Mouse (Mus musculus): ENCODE measurements around the gene Mafb. TPM values are rescaled to one million over a fixed set of nuclear protein-coding genes. Genes with fewer than 3 reads are reported as not detected.

The Mafb gene
- polyA plus RNA-seq, 1 experiment, result 0.02 TPM

DNA sequence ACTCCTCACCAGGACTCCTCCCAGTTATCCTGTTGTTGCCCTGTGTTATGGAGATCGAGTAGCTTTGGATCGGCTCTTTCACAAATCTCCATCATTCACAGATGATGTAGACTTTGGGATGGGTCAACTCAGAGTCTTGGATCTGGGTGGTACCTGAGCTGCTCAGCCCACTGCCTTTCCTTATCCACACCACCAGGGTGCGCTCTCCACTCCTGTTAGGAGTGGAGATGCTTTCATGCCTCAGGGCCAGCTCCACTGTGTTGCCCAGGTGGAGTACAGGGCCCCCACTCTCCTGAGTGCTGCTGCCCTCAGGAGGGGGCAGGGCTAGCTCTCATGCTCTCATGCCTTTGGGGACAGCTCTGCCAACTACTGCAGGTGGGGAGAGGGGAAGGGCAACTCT lies 40.9 kb upstream of the Mafb start:
- H3K27me3 ChIP-seq (ENCODE audit: control insufficient read depth, insufficient read depth, insufficient read length), result no peaks in the 10 kb centered on the region
- H3K4me2 ChIP-seq (ENCODE audit: low read depth), result no peak overlapping the region
- H3ac ChIP-seq (ENCODE audit: control insufficient read depth, insufficient read length), result no peak overlapping the region
- H3K36me3 ChIP-seq (ENCODE audit: control insufficient read depth, insufficient read depth), result no peaks in the 10 kb centered on the region
- TF ChIP-seq MYOG (IDR thresholded peaks at IDR 0.05; ENCODE audit: control insufficient read depth in 1 of 3, insufficient read depth in 1 of 3, insufficient read length in 2 of 3, low read depth in 2 of 3) (no peak), CEBPB (IDR thresholded peaks at IDR 0.05; ENCODE audit: insufficient read depth, poor library complexity, severe bottlenecking) (no peak), E2F4 (IDR thresholded peaks at IDR 0.05; ENCODE audit: insufficient read depth) (no peak), POLR2A (IDR thresholded peaks at IDR 0.05; ENCODE audit: insufficient read length, low read depth) (no peak), USF1 (IDR thresholded peaks at IDR 0.05; ENCODE audit: low read depth) (no peak), MAX (IDR thresholded peaks at IDR 0.05; ENCODE audit: low read depth) (no peak), POLR2AphosphoS2 (IDR thresholded peaks at IDR 0.05; ENCODE audit: insufficient read length, low read depth) (no peak), SRF (IDR thresholded peaks at IDR 0.05; ENCODE audit: control insufficient read depth, insufficient read length, low read depth) (no peak)
- H3K4me3 ChIP-seq, result no peak overlapping the region
- H3K79me2 ChIP-seq (ENCODE audit: control insufficient read depth, insufficient read depth), result no peaks in the 10 kb centered on the region

DNA sequence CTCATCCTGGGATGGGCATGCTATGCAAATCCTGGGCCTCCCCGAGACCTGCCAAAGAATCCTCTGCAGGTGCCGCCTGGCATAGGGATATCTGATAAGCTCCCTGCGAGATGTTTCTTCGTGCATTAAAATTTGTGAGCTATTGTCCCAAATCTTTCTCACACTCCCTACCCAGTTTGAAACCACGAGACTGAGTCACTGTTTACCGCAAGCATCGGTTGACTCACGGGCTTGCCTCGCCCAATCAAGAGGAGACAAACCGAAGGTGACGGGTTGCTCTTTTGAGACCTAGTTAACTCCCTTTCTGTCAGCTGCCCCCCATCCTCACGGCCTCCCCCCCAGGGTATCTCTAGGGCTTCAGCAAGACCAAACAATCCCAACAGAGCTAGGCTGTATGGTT lies 30.9 kb upstream of the Mafb start:
- no peak for TF ChIP-seq MYOD1 (IDR thresholded peaks at IDR 0.05; ENCODE audit: control insufficient read depth in 1 of 3, insufficient read length in 2 of 3, low read depth in 2 of 3)
- H3ac ChIP-seq (ENCODE audit: control insufficient read depth, insufficient read length), result no peak overlapping the region

DNA sequence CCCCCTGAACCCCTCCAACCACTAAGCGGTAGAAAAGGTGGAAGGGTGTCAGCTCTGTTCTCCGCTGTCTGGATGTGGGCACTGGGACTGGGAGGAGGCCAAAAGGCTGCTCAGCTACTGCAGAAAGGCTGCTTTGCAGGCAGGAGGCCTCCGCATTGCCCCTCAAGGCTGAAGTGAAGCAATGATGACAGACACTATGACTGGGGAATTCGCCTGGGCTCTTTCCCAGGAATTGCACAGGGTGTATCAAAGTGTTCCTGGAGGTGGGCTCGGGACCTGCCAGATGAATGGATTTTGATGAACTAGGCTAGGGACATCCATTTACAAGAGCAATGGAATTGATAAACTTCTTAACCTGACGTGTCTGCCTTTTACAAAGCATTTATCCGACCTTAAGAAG lies 27.9 kb upstream of the Mafb start:
- Histone ChIP-seq H3K27me3 (ENCODE audit: control insufficient read depth, insufficient read depth, insufficient read length) (no peaks in the 10 kb centered on the region), H3K4me3 (no peak overlapping the region), H3ac (ENCODE audit: control insufficient read depth, insufficient read length) (no peak overlapping the region), H3K79me2 (ENCODE audit: control insufficient read depth, insufficient read depth) (no peaks in the 10 kb centered on the region), H3K36me3 (ENCODE audit: control insufficient read depth, insufficient read depth) (no peaks in the 10 kb centered on the region), H3K4me2 (ENCODE audit: low read depth) (no peak overlapping the region)
- TF ChIP-seq CEBPB (IDR thresholded peaks at IDR 0.05; ENCODE audit: insufficient read depth, poor library complexity, severe bottlenecking) (no peak), REST (IDR thresholded peaks at IDR 0.05; ENCODE audit: insufficient read depth, insufficient read length) (no peak), USF1 (IDR thresholded peaks at IDR 0.05; ENCODE audit: low read depth) (no peak), MYOD1 (IDR thresholded peaks at IDR 0.05; ENCODE audit: control insufficient read depth in 1 of 3, insufficient read length in 2 of 3, low read depth in 2 of 3) (no peak), MAX (IDR thresholded peaks at IDR 0.05; ENCODE audit: low read depth) (no peak), TCF3 (IDR thresholded peaks at IDR 0.05; ENCODE audit: insufficient read length, low read depth) (no peak), TCF12 (IDR thresholded peaks at IDR 0.05; ENCODE audit: insufficient read depth, poor library complexity, severe bottlenecking) (no peak), E2F4 (IDR thresholded peaks at IDR 0.05; ENCODE audit: insufficient read depth) (no peak), SRF (IDR thresholded peaks at IDR 0.05; ENCODE audit: control insufficient read depth, insufficient read length, low read depth) (no peak), POLR2A (IDR thresholded peaks at IDR 0.05; ENCODE audit: insufficient read length, low read depth) (no peak), MYOG (IDR thresholded peaks at IDR 0.05; ENCODE audit: control insufficient read depth in 1 of 3, insufficient read depth in 1 of 3, insufficient read length in 2 of 3, low read depth in 2 of 3) (no peak), POLR2AphosphoS2 (IDR thresholded peaks at IDR 0.05; ENCODE audit: insufficient read length, low read depth) (no peak)

More for the DNA sequence above, 30.9 kb upstream of the Mafb start:
- Histone ChIP-seq H3K27me3 (ENCODE audit: control insufficient read depth, insufficient read depth, insufficient read length) (no peaks in the 10 kb centered on the region), H3K4me3 (no peak overlapping the region), H3K4me2 (ENCODE audit: low read depth) (peak overlapping the region; percentile 24), H3K79me2 (ENCODE audit: control insufficient read depth, insufficient read depth) (no peaks in the 10 kb centered on the region), H3K36me3 (ENCODE audit: control insufficient read depth, insufficient read depth) (no peaks in the 10 kb centered on the region)

DNA sequence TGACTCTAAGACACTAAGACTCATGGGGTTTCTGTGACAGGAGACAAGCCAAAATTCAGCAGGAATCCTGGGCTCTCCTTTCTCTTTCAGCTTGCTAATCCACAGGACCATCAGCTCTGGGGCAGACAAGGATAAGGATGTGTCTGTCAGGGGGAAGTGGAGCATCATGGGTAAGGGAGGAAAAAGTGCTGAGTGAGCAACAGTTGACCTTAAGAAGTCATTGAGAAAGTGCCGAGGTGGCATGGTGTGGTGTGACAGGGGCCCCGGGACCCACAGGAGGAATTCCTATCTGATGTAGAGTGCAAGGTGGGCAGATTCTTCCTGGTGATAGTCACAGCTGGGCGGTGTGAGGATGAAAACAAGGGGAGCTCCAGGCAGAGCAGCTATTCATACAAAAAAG lies 25.8 kb upstream of the Mafb start:
- Histone ChIP-seq H3K4me2 (ENCODE audit: low read depth) (no peak overlapping the region), H3K36me3 (ENCODE audit: control insufficient read depth, insufficient read depth) (no peaks in the 10 kb centered on the region), H3K4me3 (no peak overlapping the region), H3K79me2 (ENCODE audit: control insufficient read depth, insufficient read depth) (no peaks in the 10 kb centered on the region), H3K27me3 (ENCODE audit: control insufficient read depth, insufficient read depth, insufficient read length) (no peaks in the 10 kb centered on the region), H3ac (ENCODE audit: control insufficient read depth, insufficient read length) (no peak overlapping the region)
- TF ChIP-seq TCF12 (IDR thresholded peaks at IDR 0.05; ENCODE audit: insufficient read depth, poor library complexity, severe bottlenecking), result no peak
- no peak for TF ChIP-seq MYOG (IDR thresholded peaks at IDR 0.05; ENCODE audit: control insufficient read depth in 1 of 3, insufficient read depth in 1 of 3, insufficient read length in 2 of 3, low read depth in 2 of 3)
- TF ChIP-seq TCF3 (IDR thresholded peaks at IDR 0.05; ENCODE audit: insufficient read length, low read depth), result no peak
- no peak for TF ChIP-seq POLR2AphosphoS2 (IDR thresholded peaks at IDR 0.05; ENCODE audit: insufficient read length, low read depth)
- no peak for TF ChIP-seq REST (IDR thresholded peaks at IDR 0.05; ENCODE audit: insufficient read depth, insufficient read length)
- no peak for TF ChIP-seq USF1 (IDR thresholded peaks at IDR 0.05; ENCODE audit: low read depth)
- no peak for TF ChIP-seq E2F4 (IDR thresholded peaks at IDR 0.05; ENCODE audit: insufficient read depth)
- TF ChIP-seq MYOD1 (IDR thresholded peaks at IDR 0.05; ENCODE audit: control insufficient read depth in 1 of 3, insufficient read length in 2 of 3, low read depth in 2 of 3), result no peak
- no peak for TF ChIP-seq SRF (IDR thresholded peaks at IDR 0.05; ENCODE audit: control insufficient read depth, insufficient read length, low read depth)

DNA sequence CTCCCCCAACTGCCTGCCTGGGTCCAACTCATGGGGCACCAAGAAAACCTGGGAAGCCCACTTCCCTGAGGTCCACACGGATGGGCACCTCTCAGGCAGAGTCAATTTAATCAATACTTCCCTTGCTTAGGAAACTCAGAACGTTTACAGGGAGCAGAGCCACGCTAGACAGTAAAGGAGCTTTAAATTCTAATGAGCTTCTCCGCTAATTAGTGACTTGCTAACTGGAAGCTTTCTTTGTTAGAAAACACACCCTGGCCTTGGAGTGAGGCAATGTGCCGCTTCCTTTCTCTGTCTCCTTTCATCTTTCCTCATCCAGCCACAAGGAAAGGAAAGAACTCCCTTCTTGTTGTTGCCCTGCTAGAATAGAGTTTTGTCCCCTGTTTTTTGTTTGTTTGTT lies 21.7 kb upstream of the Mafb start:
- no peak overlapping the region for H3ac ChIP-seq (ENCODE audit: control insufficient read depth, insufficient read length)
- no peak overlapping the region for H3K4me3 ChIP-seq
- no peaks in the 10 kb centered on the region for H3K36me3 ChIP-seq (ENCODE audit: control insufficient read depth, insufficient read depth)

More for the DNA sequence above, 21.7 kb upstream of the Mafb start:
- H3K79me2 ChIP-seq (ENCODE audit: control insufficient read depth, insufficient read depth), result no peaks in the 10 kb centered on the region
- TF ChIP-seq MYOD1 (IDR thresholded peaks at IDR 0.05; ENCODE audit: control insufficient read depth in 1 of 3, insufficient read length in 2 of 3, low read depth in 2 of 3) (no peak), POLR2AphosphoS2 (IDR thresholded peaks at IDR 0.05; ENCODE audit: insufficient read length, low read depth) (no peak), TCF3 (IDR thresholded peaks at IDR 0.05; ENCODE audit: insufficient read length, low read depth) (no peak), CEBPB (IDR thresholded peaks at IDR 0.05; ENCODE audit: insufficient read depth, poor library complexity, severe bottlenecking) (no peak), MYOG (IDR thresholded peaks at IDR 0.05; ENCODE audit: control insufficient read depth in 1 of 3, insufficient read depth in 1 of 3, insufficient read length in 2 of 3, low read depth in 2 of 3) (no peak), TCF12 (IDR thresholded peaks at IDR 0.05; ENCODE audit: insufficient read depth, poor library complexity, severe bottlenecking) (no peak), MAX (IDR thresholded peaks at IDR 0.05; ENCODE audit: low read depth) (no peak), SRF (IDR thresholded peaks at IDR 0.05; ENCODE audit: control insufficient read depth, insufficient read length, low read depth) (no peak), USF1 (IDR thresholded peaks at IDR 0.05; ENCODE audit: low read depth) (no peak)
- no peak overlapping the region for H3K4me2 ChIP-seq (ENCODE audit: low read depth)
- no peaks in the 10 kb centered on the region for H3K27me3 ChIP-seq (ENCODE audit: control insufficient read depth, insufficient read depth, insufficient read length)

Data from myocyte (in vitro differentiated cells).